Mouse (Mus musculus) midbrain, embryonic 11.5 days (tissue): ENCODE results near the gene Agbl4. TPM values are rescaled to one million over a fixed set of nuclear protein-coding genes. Genes with fewer than 3 reads are reported as not detected.
A peak's percentile ranks its signal among the peaks of the same experiment; 100 is the strongest.

Source experiments
- ATAC-seq: fragments of 200-750 bp; cut with Nextera tagmentation; 2 replicates; pipeline ENCODE4 v1.8.0; 2017; ENCODE audit warnings: moderate TSS enrichment, moderate library complexity; ENCODE audit not compliant: low FRiP score
- DNase-seq: peaks from one replicate; pipeline ENCODE4 v3.0.0; 2015; ENCODE audit warnings: low spot score; ENCODE audit errors: missing footprints
- H3K27ac ChIP-seq: fragments of 300-500 bp; sonication (generic); 2 replicates; pipeline ENCODE4 v1.5.1; 2014; ENCODE audit warnings: low read depth, low read length
- H3K27me3 ChIP-seq: fragments of 300-500 bp; sonication (generic); 2 replicates; pipeline ENCODE4 v1.6.1; 2014; ENCODE audit warnings: mild to moderate bottlenecking, low read length, moderate library complexity, mixed read lengths; ENCODE audit not compliant: control insufficient read depth, insufficient read depth
- H3K36me3 ChIP-seq: fragments of 300-500 bp; sonication (generic); 2 replicates; pipeline ENCODE4 v1.6.1; 2014; ENCODE audit warnings: mild to moderate bottlenecking, low read length, moderate library complexity, mixed read lengths; ENCODE audit not compliant: control insufficient read depth, insufficient read depth
- H3K4me1 ChIP-seq: fragments of 300-500 bp; sonication (generic); 2 replicates; pipeline ENCODE4 v1.6.1; 2014; ENCODE audit warnings: low read length; ENCODE audit not compliant: control insufficient read depth, insufficient read depth
- H3K4me2 ChIP-seq: fragments of 300-500 bp; sonication (generic); 2 replicates; pipeline ENCODE4 v1.6.1; 2014; ENCODE audit warnings: mild to moderate bottlenecking, moderate library complexity
- H3K4me3 ChIP-seq: fragments of 300-500 bp; sonication (generic); 2 replicates; pipeline ENCODE4 v1.5.1; 2014; ENCODE audit warnings: low read depth, low read length
- H3K9ac ChIP-seq: fragments of 300-500 bp; sonication (generic); 2 replicates; pipeline ENCODE4 v1.6.1; 2014; ENCODE audit warnings: low read length
- H3K9me3 ChIP-seq: fragments of 300-500 bp; sonication (generic); 2 replicates; pipeline ENCODE4 v1.6.1; 2016; ENCODE audit warnings: low read length; ENCODE audit not compliant: control insufficient read depth
- WGBS: fragments of 180-500 bp; shearing (Covaris S2); extraction: QIAGEN DNeasy Blood & Tissue Kit; methylation state at CpG from one replicate; pipeline ENCODE4 v1.1.7; 2014; 5-methylcytosine and 5-hydroxymethylcytosine counted together
- polyA plus RNA-seq: library from polyadenylated mRNA; unstranded; fragments of >200 nt; fragmentation: Nextera tagmentation; extraction: Ambion mirVana; gene quantifications from 2 replicates; pipeline ENCODE4 v1.2.1, GENCODE M21; 2014

Gene Agbl4
- polyA plus RNA-seq, 1 experiment from 2014 or later, result 0.87 TPM

DNA sequence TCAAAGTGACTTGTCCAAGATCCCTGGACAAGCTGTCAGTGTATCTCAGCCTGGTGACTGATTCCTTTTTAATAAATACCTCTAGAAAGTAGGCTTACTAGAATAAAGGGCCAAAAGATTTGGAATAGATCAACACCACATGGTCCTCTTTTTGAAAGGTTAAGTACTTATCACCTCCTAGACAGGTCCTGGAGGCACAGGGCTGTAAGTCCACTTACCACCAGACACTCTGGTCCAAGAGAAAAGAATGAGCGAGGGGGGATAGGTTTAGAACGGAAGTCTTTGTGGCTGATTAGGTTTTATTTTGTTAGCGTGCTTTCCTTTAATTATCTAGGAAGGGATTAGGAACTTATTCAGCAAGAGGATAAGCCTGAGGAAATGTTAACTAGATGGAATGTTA is 1019.1 kb downstream of the Agbl4 start:
- ATAC-seq (no peak), DNase-seq (peak; percentile 73)
- H3K9me3 ChIP-seq, result no peaks in the 10 kb centered on the region
- H3K4me3 ChIP-seq, result no peak overlapping the region
- no peaks in the 10 kb centered on the region for H3K36me3 ChIP-seq
- peak overlapping the region; percentile 64; the same call in 1 of the 2 replicates for H3K4me2 ChIP-seq
- no peak overlapping the region for H3K9ac ChIP-seq
- 60% methylated on average over 3 of the region's 3 CpGs for WGBS
- H3K4me1 ChIP-seq, result peaks cover 7% of the 10 kb centered on the region
- H3K27ac ChIP-seq, result no peak overlapping the region
- no peaks in the 10 kb centered on the region for H3K27me3 ChIP-seq

DNA sequence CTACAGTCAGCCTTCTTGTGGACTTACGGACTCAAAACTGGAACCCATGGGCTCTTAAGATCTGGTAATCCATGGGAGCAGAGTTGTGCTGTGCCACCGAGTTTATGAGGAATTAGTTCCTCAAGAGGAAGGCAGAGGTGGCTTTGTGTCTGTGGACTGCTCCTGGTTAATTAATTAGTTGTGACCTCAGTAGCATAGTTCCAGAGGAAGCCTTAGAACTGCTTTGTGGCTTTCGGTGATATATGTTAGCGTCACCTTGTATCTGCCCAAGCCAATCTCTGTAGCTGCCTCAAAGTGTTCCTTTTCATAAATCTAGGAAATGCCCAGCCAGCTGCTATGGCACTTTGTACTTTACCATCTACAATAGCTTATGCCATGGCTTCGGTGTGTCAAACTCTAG is 1020.3 kb downstream of the Agbl4 start:
- Histone ChIP-seq H3K4me1 (peaks cover 7% of the 10 kb centered on the region), H3K9ac (no peak overlapping the region), H3K27me3 (no peaks in the 10 kb centered on the region), H3K36me3 (no peaks in the 10 kb centered on the region), H3K9me3 (no peaks in the 10 kb centered on the region), H3K4me2 (no peak overlapping the region), H3K4me3 (no peak overlapping the region), H3K27ac (no peak overlapping the region)
- 97% methylated on average over 5 of the region's 5 CpGs for WGBS
- peak; percentile 61 for DNase-seq
- ATAC-seq, result no peak

DNA sequence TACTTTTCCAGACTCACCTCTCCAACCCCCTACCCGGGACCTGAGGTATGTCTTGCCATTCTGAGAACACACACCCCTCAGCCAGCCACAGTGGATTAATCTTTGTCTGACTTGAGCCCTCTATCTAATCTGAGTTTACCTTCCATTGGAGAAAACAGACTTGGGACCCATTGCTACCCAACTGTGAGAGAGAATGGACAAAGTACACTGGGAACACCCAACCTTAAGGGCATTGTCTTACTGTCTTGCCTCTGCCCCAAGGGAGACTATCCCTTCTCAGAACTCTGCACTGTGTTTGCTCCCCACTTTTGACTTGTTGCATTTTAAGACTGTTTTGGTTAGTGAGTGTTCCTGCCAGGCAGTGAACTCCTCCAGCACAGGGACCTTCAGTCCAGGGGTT is 1022.0 kb downstream of the Agbl4 start:
- peaks cover 7% of the 10 kb centered on the region for H3K4me1 ChIP-seq
- DNase-seq (peak; percentile 73), ATAC-seq (no peak)
- H3K27me3 ChIP-seq, result no peaks in the 10 kb centered on the region
- no peak overlapping the region for H3K27ac ChIP-seq
- no peaks in the 10 kb centered on the region for H3K9me3 ChIP-seq
- no peak overlapping the region for H3K4me3 ChIP-seq
- no peaks in the 10 kb centered on the region for H3K36me3 ChIP-seq
- no peak overlapping the region for H3K4me2 ChIP-seq
- WGBS, result 84% methylated on average over 1 of the region's 1 CpGs
- H3K9ac ChIP-seq, result no peak overlapping the region

DNA sequence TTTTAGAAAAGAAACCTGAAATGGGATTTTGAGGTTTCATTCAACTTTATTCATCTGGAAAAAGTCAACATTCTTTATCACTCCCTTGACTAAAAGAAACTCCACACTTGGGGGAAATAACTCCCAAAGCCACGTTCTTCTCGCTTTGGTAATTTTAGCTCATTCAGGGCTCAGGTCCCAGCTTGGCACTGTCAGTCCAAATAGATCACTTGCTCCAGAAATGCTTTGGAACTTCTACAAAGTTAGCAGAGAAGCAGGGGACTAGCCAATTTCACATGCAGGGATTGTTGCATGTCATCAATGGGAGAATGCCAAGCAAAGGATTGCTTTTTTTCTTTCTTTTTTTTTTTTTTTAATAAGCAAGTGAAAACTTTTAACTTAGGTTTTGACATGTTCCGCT is 1022.6 kb downstream of the Agbl4 start:
- Histone ChIP-seq H3K27me3 (no peaks in the 10 kb centered on the region), H3K9ac (no peak overlapping the region), H3K9me3 (no peaks in the 10 kb centered on the region), H3K36me3 (no peaks in the 10 kb centered on the region), H3K4me1 (peaks cover 7% of the 10 kb centered on the region), H3K27ac (no peak overlapping the region), H3K4me2 (no peak overlapping the region), H3K4me3 (no peak overlapping the region)
- DNase-seq (peak; percentile 44), ATAC-seq (no peak)
- 89% methylated on average over 3 of the region's 3 CpGs for WGBS

DNA sequence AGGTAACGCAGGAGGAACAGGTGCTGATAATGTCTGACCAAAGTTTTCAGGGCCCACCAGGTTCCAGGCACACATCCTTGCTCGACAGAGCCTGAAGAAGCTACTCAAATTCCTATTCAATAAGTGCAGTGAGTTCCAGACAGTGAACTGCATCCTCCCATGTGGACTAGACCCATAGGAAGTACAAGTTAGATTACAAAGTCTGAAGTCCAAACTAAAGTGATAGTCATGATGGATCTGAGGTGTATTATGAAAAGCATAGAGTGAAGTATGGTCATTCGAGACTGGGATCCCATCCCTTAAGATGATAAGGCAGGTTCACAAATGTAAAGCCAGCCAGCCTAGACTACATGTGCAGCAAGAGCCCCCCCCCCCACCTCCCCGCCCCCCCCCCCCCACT is 1023.5 kb downstream of the Agbl4 start:
- no peak for ATAC-seq
- H3K27me3 ChIP-seq, result no peaks in the 10 kb centered on the region
- no peak overlapping the region for H3K4me2 ChIP-seq

DNA sequence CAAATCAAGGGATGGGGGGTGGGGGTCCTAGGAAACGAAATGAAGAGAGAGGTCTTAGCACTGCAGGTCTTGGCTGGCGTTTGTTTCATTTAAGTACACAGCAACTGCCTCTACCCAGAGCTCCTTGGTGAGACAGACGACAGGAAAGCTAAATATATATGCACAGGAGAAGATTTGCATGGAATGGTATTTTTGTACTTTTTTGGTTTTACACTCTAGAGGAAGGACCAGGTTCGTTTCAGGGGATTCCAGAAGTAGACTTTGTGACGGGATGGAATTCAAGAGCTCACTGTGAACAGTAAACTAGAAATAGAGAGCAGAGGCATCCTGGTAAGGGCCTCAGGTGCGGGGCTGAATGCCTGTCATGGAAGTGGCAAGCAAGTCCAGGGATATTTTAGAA is 1024.3 kb downstream of the Agbl4 start:
- Histone ChIP-seq H3K4me1 (no peaks in the 10 kb centered on the region), H3K27ac (no peak overlapping the region), H3K27me3 (no peaks in the 10 kb centered on the region), H3K4me3 (no peak overlapping the region), H3K9me3 (no peaks in the 10 kb centered on the region), H3K9ac (no peak overlapping the region), H3K4me2 (no peak overlapping the region), H3K36me3 (no peaks in the 10 kb centered on the region)
- DNase-seq (no peak), ATAC-seq (no peak)
- WGBS, result 89% methylated on average over 6 of the region's 6 CpGs

More for the DNA sequence above, 1023.5 kb downstream of the Agbl4 start:
- Histone ChIP-seq H3K27ac (no peak overlapping the region), H3K4me1 (peaks cover 2% of the 10 kb centered on the region; the same call in 1 of the 2 replicates), H3K4me3 (no peak overlapping the region), H3K36me3 (no peaks in the 10 kb centered on the region), H3K9me3 (no peaks in the 10 kb centered on the region), H3K9ac (no peak overlapping the region)
- 87% methylated on average over 4 of the region's 4 CpGs for WGBS
- DNase-seq, result peak; percentile 39

DNA sequence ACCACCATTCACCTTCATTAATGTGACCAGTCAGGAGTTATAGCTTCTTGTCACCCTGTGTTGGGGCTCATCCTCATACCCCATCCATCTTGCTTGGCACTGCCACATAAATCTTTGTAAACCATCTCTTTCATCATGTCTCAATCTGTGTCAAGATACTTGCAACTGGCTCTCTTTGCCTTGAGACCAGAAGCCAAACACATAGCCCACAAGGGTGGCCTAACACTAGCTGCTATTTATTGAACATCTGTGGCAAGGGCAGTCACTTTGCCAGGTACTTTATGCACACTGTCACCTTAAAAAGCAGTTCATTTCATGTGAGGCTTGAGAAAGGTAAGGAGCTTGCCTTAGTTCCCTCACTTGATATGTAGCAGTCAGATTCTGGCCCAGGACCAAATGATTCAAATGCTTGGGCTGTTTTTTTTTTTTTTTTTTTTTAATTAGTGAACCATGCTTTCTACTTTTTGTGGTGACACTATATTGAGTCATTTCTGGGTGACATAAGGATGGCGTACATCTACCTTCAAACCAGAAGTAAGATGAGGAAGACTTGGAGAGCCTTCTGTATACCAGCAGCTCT is 1027.0 kb downstream of the Agbl4 start:
- Histone ChIP-seq H3K27me3 (no peaks in the 10 kb centered on the region), H3K9me3 (no peaks in the 10 kb centered on the region), H3K27ac (no peak overlapping the region), H3K36me3 (no peaks in the 10 kb centered on the region), H3K4me1 (no peaks in the 10 kb centered on the region), H3K9ac (no peak overlapping the region), H3K4me3 (no peak overlapping the region), H3K4me2 (no peak overlapping the region)
- no peak for ATAC-seq
- 93% methylated on average over 1 of the region's 1 CpGs for WGBS
- DNase-seq, result peak; percentile 62

DNA sequence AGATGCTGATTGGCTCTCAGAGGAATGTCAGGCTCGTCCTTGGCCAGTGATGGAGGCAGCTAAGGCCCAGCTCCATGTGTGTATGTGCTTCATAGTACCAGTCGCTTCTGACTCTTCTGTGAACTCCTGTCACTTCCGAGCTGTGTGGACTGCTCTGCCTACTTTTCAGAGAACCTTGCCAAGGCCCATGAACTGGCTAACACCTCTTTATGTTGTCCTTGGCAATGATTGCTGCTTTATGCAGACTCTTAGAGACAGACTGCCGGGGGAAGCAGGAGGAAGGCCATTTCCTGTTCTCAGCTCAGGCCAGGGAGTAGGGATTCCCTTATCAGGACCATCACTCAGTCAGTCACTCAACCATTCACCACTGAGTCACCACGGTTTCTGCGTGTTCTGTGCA is 1027.7 kb downstream of the Agbl4 start:
- no peak overlapping the region for H3K9ac ChIP-seq
- 85% methylated on average over 6 of the region's 6 CpGs for WGBS
- no peak overlapping the region for H3K4me3 ChIP-seq
- ATAC-seq (no peak), DNase-seq (peak; percentile 10)
- no peaks in the 10 kb centered on the region for H3K9me3 ChIP-seq
- no peak overlapping the region for H3K27ac ChIP-seq
- no peaks in the 10 kb centered on the region for H3K4me1 ChIP-seq
- no peak overlapping the region for H3K4me2 ChIP-seq
- H3K27me3 ChIP-seq, result no peaks in the 10 kb centered on the region
- no peaks in the 10 kb centered on the region for H3K36me3 ChIP-seq

DNA sequence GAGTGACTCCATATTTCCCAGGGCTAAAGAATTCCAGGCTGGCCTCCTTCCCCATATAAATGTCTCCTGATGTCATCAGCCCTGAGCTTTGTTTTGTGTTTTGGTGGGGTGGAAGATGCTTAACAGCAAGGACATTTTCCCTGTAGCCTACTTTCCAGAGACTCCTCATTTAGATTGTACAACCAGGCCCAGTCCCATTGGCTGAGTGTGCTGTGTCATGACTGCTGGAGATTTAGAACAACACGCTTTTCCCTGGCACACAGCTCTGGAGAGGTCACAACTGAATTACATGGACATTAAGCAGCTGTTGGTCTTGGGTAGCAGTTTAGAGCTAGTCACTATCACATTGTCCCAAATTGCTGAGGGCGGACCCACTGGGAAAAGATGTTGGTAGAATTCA is 1033.7 kb downstream of the Agbl4 start:
- H3K4me2 ChIP-seq, result no peak overlapping the region
- H3K9ac ChIP-seq, result no peak overlapping the region
- peaks cover 3% of the 10 kb centered on the region; the same call in 1 of the 2 replicates for H3K36me3 ChIP-seq
- ATAC-seq, result no peak
- H3K27me3 ChIP-seq, result no peaks in the 10 kb centered on the region
- H3K27ac ChIP-seq, result no peak overlapping the region
- no peaks in the 10 kb centered on the region for H3K9me3 ChIP-seq
- 91% methylated on average over 2 of the region's 2 CpGs for WGBS
- no peaks in the 10 kb centered on the region for H3K4me1 ChIP-seq
- no peak for DNase-seq
- H3K4me3 ChIP-seq, result no peak overlapping the region
